Mouse (Mus musculus) hindbrain, embryonic 11.5 days (tissue): Measurements from ENCODE around the gene Ahnak2. TPM values are rescaled to one million over a fixed set of nuclear protein-coding genes. Genes with fewer than 3 reads are reported as not detected.

Source experiments
- ATAC-seq: fragments of 200-750 bp; cut with Nextera tagmentation; 2 replicates; pipeline ENCODE4 v1.8.0; 2017; ENCODE audit warnings: mild to moderate bottlenecking, moderate TSS enrichment, moderate library complexity; ENCODE audit not compliant: low FRiP score
- DNase-seq: peaks from one replicate; pipeline ENCODE4 v3.0.0-alpha.2; 2015; ENCODE audit warnings: low spot score
- H3K27ac ChIP-seq: fragments of 300-500 bp; sonication (generic); 2 replicates; pipeline ENCODE4 v1.5.1; 2014; ENCODE audit warnings: mild to moderate bottlenecking, low read depth, low read length
- H3K27me3 ChIP-seq: fragments of 300-500 bp; sonication (generic); 2 replicates; pipeline ENCODE4 v1.6.1; 2014; ENCODE audit warnings: mild to moderate bottlenecking, low read length, moderate library complexity, mixed read lengths; ENCODE audit not compliant: control insufficient read depth, insufficient read depth
- H3K36me3 ChIP-seq: fragments of 300-500 bp; sonication (generic); 2 replicates; pipeline ENCODE4 v1.6.1; 2014; ENCODE audit warnings: mild to moderate bottlenecking, low read length, moderate library complexity, mixed read lengths; ENCODE audit not compliant: control insufficient read depth, insufficient read depth
- H3K4me1 ChIP-seq: fragments of 300-500 bp; sonication (generic); replicated peaks from 2 replicates; pipeline ENCODE4 v1.6.1; 2014; ENCODE audit warnings: low read length, mixed read lengths; ENCODE audit not compliant: control insufficient read depth, insufficient read depth
- H3K4me2 ChIP-seq: fragments of 300-500 bp; sonication (generic); replicated peaks from 2 replicates; pipeline ENCODE4 v1.6.1; 2014; ENCODE audit warnings: mild to moderate bottlenecking, low read depth, low read length
- H3K4me3 ChIP-seq: fragments of 300-500 bp; sonication (generic); 2 replicates; pipeline ENCODE4 v1.5.1; 2014; ENCODE audit warnings: low read depth, low read length
- H3K9ac ChIP-seq: fragments of 300-500 bp; sonication (generic); 2 replicates; pipeline ENCODE4 v1.6.1; 2014; ENCODE audit warnings: low read depth, low read length
- H3K9me3 ChIP-seq: fragments of 300-500 bp; sonication (generic); 2 replicates; pipeline ENCODE4 v1.6.1; 2016; ENCODE audit warnings: low read length; ENCODE audit not compliant: control insufficient read depth
- WGBS: fragments of 180-500 bp; shearing (Covaris S2); extraction: QIAGEN DNeasy Blood & Tissue Kit; methylation state at CpG from one replicate; pipeline ENCODE4 v1.1.7; 2014; 5-methylcytosine and 5-hydroxymethylcytosine counted together
- polyA plus RNA-seq: library from polyadenylated mRNA; unstranded; fragments of >200 nt; fragmentation: Nextera tagmentation; extraction: Ambion mirVana; gene quantifications from 2 replicates; pipeline ENCODE4 v1.2.1, GENCODE M21; 2014

The Ahnak2 gene
- polyA plus RNA-seq, 1 experiment from 2014 or later: 0.29 TPM

- no peak overlapping the region for H3K4me3 ChIP-seq
- no peaks in the 10 kb centered on the region for H3K27me3 ChIP-seq
- no peak for DNase-seq
- ATAC-seq: no peak
- no peak overlapping the region for H3K27ac ChIP-seq
- H3K36me3 ChIP-seq: no peaks in the 10 kb centered on the region
- WGBS: 91% methylated on average over 31 of the region's 31 CpGs
- no peak overlapping the region for H3K4me2 ChIP-seq
- H3K9me3 ChIP-seq: no peaks in the 10 kb centered on the region
- H3K9ac ChIP-seq: no peak overlapping the region
- H3K4me1 ChIP-seq: no peaks in the 10 kb centered on the region; the same call in 1 of the 2 replicates
Measured at GRCm38 (mm10) chr12:112738281-112739022, 64.0 kb downstream of the Ahnak2 start.

- DNase-seq (no peak), ATAC-seq (no peak)
- no peak overlapping the region for H3K4me3 ChIP-seq
- H3K9ac ChIP-seq: no peak overlapping the region
- no peak overlapping the region; the same call in 1 of the 2 replicates for H3K4me2 ChIP-seq
- H3K36me3 ChIP-seq: no peaks in the 10 kb centered on the region
- no peaks in the 10 kb centered on the region for H3K4me1 ChIP-seq
- WGBS: 93% methylated on average over 14 of the region's 14 CpGs
- no peaks in the 10 kb centered on the region for H3K27me3 ChIP-seq
- no peaks in the 10 kb centered on the region for H3K9me3 ChIP-seq
- H3K27ac ChIP-seq: no peak overlapping the region
Measured at GRCm38 (mm10) chr12:112737761-112738160, 64.7 kb downstream of the Ahnak2 start.

GRCm38 (mm10) chr12:112737081-112737480 lies 65.4 kb downstream of the Ahnak2 start:
- H3K4me2 ChIP-seq: no peak overlapping the region

GRCm38 (mm10) chr12:112736636-112736925 lies 65.9 kb downstream of the Ahnak2 start:
- H3K4me2 ChIP-seq: no peak overlapping the region
- no peak overlapping the region for H3K27ac ChIP-seq
- H3K27me3 ChIP-seq: no peaks in the 10 kb centered on the region
- no peak overlapping the region for H3K9ac ChIP-seq
- H3K4me1 ChIP-seq: no peaks in the 10 kb centered on the region
- 92% methylated on average over 10 of the region's 10 CpGs for WGBS
- DNase-seq (no peak), ATAC-seq (no peak)
- H3K4me3 ChIP-seq: no peak overlapping the region
- no peaks in the 10 kb centered on the region for H3K9me3 ChIP-seq
- H3K36me3 ChIP-seq: no peaks in the 10 kb centered on the region

More at GRCm38 (mm10) chr12:112737081-112737480, 65.4 kb downstream of the Ahnak2 start:
- no peak for ATAC-seq
- H3K9ac ChIP-seq: no peak overlapping the region
- H3K4me1 ChIP-seq: no peaks in the 10 kb centered on the region
- 94% methylated on average over 7 of the region's 7 CpGs for WGBS
- no peak for DNase-seq
- no peaks in the 10 kb centered on the region for H3K36me3 ChIP-seq
- H3K27me3 ChIP-seq: no peaks in the 10 kb centered on the region
- H3K9me3 ChIP-seq: no peaks in the 10 kb centered on the region
- H3K4me3 ChIP-seq: no peak overlapping the region
- no peak overlapping the region for H3K27ac ChIP-seq

- DNase-seq: no peak
- no peak for ATAC-seq
- no peaks in the 10 kb centered on the region for H3K9me3 ChIP-seq
- H3K4me1 ChIP-seq: no peaks in the 10 kb centered on the region
- no peak overlapping the region for H3K27ac ChIP-seq
- no peak overlapping the region for H3K9ac ChIP-seq
- WGBS: 89% methylated on average over 29 of the region's 29 CpGs
- H3K4me2 ChIP-seq: no peak overlapping the region
- H3K27me3 ChIP-seq: no peaks in the 10 kb centered on the region
- no peaks in the 10 kb centered on the region for H3K36me3 ChIP-seq
- H3K4me3 ChIP-seq: no peak overlapping the region
Measured at GRCm38 (mm10) chr12:112735896-112736635, 66.4 kb downstream of the Ahnak2 start.

GRCm38 (mm10) chr12:112734881-112735655 lies 67.4 kb downstream of the Ahnak2 start:
- Histone ChIP-seq H3K27ac (no peak overlapping the region), H3K4me3 (no peak overlapping the region), H3K36me3 (no peaks in the 10 kb centered on the region), H3K9me3 (no peaks in the 10 kb centered on the region), H3K4me1 (no peaks in the 10 kb centered on the region), H3K9ac (no peak overlapping the region), H3K27me3 (no peaks in the 10 kb centered on the region), H3K4me2 (no peak overlapping the region)
- no peak for ATAC-seq
- no peak for DNase-seq
- 91% methylated on average over 19 of the region's 19 CpGs for WGBS

- ATAC-seq (no peak), DNase-seq (no peak)
- H3K9ac ChIP-seq: no peak overlapping the region
- WGBS: 76% methylated on average over 2 of the region's 2 CpGs
- no peak overlapping the region for H3K27ac ChIP-seq
- no peaks in the 10 kb centered on the region for H3K4me1 ChIP-seq
- H3K36me3 ChIP-seq: no peaks in the 10 kb centered on the region
- H3K27me3 ChIP-seq: no peaks in the 10 kb centered on the region
- H3K4me2 ChIP-seq: no peak overlapping the region
- H3K4me3 ChIP-seq: no peak overlapping the region
- H3K9me3 ChIP-seq: no peaks in the 10 kb centered on the region
Measured at GRCm38 (mm10) chr12:112734108-112734820, 68.2 kb downstream of the Ahnak2 start.

- WGBS: 92% methylated on average over 10 of the region's 10 CpGs
- H3K4me2 ChIP-seq: no peak overlapping the region
Measured at GRCm38 (mm10) chr12:112732591-112732990, 69.9 kb downstream of the Ahnak2 start.

More at GRCm38 (mm10) chr12:112732591-112732990, 69.9 kb downstream of the Ahnak2 start:
- Histone ChIP-seq H3K9me3 (no peaks in the 10 kb centered on the region), H3K4me3 (no peak overlapping the region), H3K4me1 (no peaks in the 10 kb centered on the region), H3K9ac (no peak overlapping the region), H3K27ac (no peak overlapping the region), H3K36me3 (no peaks in the 10 kb centered on the region), H3K27me3 (no peaks in the 10 kb centered on the region)
- no peak for ATAC-seq
- DNase-seq: no peak
